ENCODE assay signal across 12 mouse cellular contexts in genomic region chr14:46980736-46981438, GRCm38 (mm10).
DNase-seq lines count a peak whose midpoint lies in the region; ATAC-seq and TF ChIP-seq lines count a peak whose summit lies in the region.
"Had no signal": no experiment of that assay in that cellular context is flagged by ENCODE, and none has a peak within 500 bp of the region (broad histone marks: within the 10 kb centered on the region; RNA-seq: fewer than 3 reads in every experiment).

No protein-coding gene starts in this region.

- TF ChIP-seq CTCF in kidney, adult 2 months (conservative IDR thresholded peaks at IDR 0.05; ENCODE audit: insufficient read depth, insufficient read length, low read depth, low read length), result no peak

- no peak overlapping the region for H3K4me3 ChIP-seq in heart, embryonic 12.5 days
- no peak overlapping the region for H3K4me3 ChIP-seq in kidney, adult 2 months (ENCODE audit: insufficient read depth, low read depth, low read length)
- H3K4me3 ChIP-seq: erythroblast, embryonic 14.5 days had no signal

- H3K27ac ChIP-seq in heart, embryonic 12.5 days (ENCODE audit: poor library complexity, severe bottlenecking), result no peak overlapping the region
- H3K27ac ChIP-seq in kidney, adult 2 months (ENCODE audit: insufficient read depth, low read depth, low read length), result no peak overlapping the region

- no peaks in the 10 kb centered on the region for H3K36me3 ChIP-seq in heart, embryonic 12.5 days
- H3K36me3 ChIP-seq in kidney, adult 2 months (ENCODE audit: control insufficient read depth, insufficient read depth, low read length), result no peaks in the 10 kb centered on the region

- no peak for DNase-seq in heart, postnatal 4 days
- DNase-seq in thymus, postnatal 0 days (ENCODE audit: low spot score), result peak; percentile 11
- DNase-seq in thymus, postnatal 4 days, result no peak
- DNase-seq in layer of hippocampus, adult 9-11 months, result peak; percentile 60
- DNase-seq in telencephalon, adult 2 months (ENCODE audit: low read depth, low spot score), result peak; percentile 62
- DNase-seq in urinary bladder, postnatal 36 days (ENCODE audit: low spot score in 2 of 2), result no peak
- no peak for DNase-seq in kidney, adult 2 months
- DNase-seq: cerebellum, adult 9-10 months; kidney, postnatal 14 days; lung, embryonic 14.5 days had no signal

- no peaks in the 10 kb centered on the region for H3K9me3 ChIP-seq in heart, embryonic 12.5 days (replicated peaks)

- H3K4me1 ChIP-seq in heart, embryonic 12.5 days (replicated peaks), result peaks cover 80% of the 10 kb centered on the region
- H3K4me1 ChIP-seq in kidney, adult 2 months (ENCODE audit: control insufficient read depth, insufficient read depth, low read length), result no peaks in the 10 kb centered on the region

- no peak overlapping the region for H3K9ac ChIP-seq in heart, embryonic 12.5 days
- H3K9ac ChIP-seq: lung, embryonic 14.5 days had no signal

- no peaks in the 10 kb centered on the region for H3K27me3 ChIP-seq in heart, embryonic 12.5 days (replicated peaks)
- H3K27me3 ChIP-seq in kidney, adult 2 months (replicated peaks; ENCODE audit: control insufficient read depth, insufficient read depth, low read length), result no peaks in the 10 kb centered on the region

- ATAC-seq in heart, embryonic 12.5 days (ENCODE audit: insufficient number of reproducible peaks, low FRiP score), result no peak

- 49% methylated on average over 17 of the region's 17 CpGs for WGBS in heart, embryonic 12.5 days
- WGBS in kidney, adult 2 months, result 78% methylated on average over 17 of the region's 17 CpGs

- peak overlapping the region; percentile 7; the same call in 1 of the 2 replicates for H3K4me2 ChIP-seq in heart, embryonic 12.5 days
- H3K4me2 ChIP-seq: lung, embryonic 14.5 days had no signal

- no peak for TF ChIP-seq POLR2A in kidney, adult 2 months (IDR thresholded peaks at IDR 0.05; ENCODE audit: low read depth, low read length)

Comparison
In these comparisons a context has a peak if more than half of its experiments do, and no peak if none do; other contexts are left out.
1. DNase-seq: peak in thymus, postnatal 0 days (single experiment), layer of hippocampus, adult 9-11 months (single experiment) and telencephalon, adult 2 months (single experiment); none in heart, postnatal 4 days (single experiment), thymus, postnatal 4 days (single experiment), urinary bladder, postnatal 36 days (0 of 2) and kidney, adult 2 months (single experiment).